Comparison of ENCODE assay signal across 14 mouse cellular contexts in the genomic region with DNA sequence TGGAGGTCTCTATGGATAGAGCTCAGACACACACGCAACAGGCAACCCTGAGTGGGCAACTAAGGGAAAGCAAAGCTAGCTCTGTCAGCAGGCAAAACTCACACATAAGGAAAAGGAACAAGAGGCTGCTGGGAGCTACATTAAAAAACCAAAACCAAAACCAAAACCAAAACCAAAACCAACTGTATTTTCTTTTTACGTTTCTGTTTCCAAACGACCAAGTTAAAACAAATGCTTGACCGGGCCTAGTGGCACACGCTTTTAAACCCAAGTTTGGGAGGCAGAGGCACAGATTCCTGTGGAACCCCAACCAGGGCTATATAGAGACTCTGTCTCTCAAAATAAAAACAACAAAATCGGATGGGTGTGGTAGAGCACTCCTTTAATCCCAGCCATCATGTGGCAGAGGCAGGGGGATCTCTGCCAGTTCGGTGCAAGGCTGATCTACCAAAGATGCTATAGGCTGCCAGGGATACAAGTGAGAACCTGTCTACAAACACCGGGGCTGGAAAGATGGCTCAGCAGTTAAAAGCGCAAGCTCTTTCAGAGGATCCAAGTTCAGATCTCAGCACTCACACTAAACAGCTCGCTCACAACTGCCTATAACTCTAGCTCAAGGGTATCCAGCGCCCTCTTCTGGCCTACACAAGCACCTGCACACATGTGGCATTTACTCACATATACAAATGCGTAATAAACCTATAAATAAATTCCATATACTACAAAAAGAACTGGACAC. TPM values are rescaled to one million over a fixed set of nuclear protein-coding genes. Genes with fewer than 3 reads are reported as not detected.
DNase-seq lines count a peak whose midpoint lies in the region; ATAC-seq and TF ChIP-seq lines count a peak whose summit lies in the region.
"Had no signal": no experiment of that assay in that cellular context is flagged by ENCODE, and none has a peak within 500 bp of the region (broad histone marks: within the 10 kb centered on the region; RNA-seq: fewer than 3 reads in every experiment).

No protein-coding gene starts in this region.

- peak overlapping the region; percentile 51 for H3K27ac ChIP-seq in gastrocnemius, adult 2 months
- H3K27ac ChIP-seq in liver, postnatal 0 days (ENCODE audit: low read depth): no peak overlapping the region
- H3K27ac ChIP-seq in liver, embryonic 11.5 days (ENCODE audit: low read depth, low read length): no peak overlapping the region
- H3K27ac ChIP-seq: kidney, embryonic 15.5 days; midbrain, embryonic 10.5 days had no signal

- H3K9ac ChIP-seq in liver, postnatal 0 days (replicated peaks): no peak overlapping the region
- H3K9ac ChIP-seq in liver, embryonic 11.5 days (ENCODE audit: low read depth, low read length): no peak overlapping the region
- H3K9ac ChIP-seq: kidney, embryonic 15.5 days had no signal

- H3K4me2 ChIP-seq in liver, postnatal 0 days (ENCODE audit: low read depth, low read length): peak overlapping the region; percentile 26
- H3K4me2 ChIP-seq in liver, embryonic 11.5 days: no peak overlapping the region
- H3K4me2 ChIP-seq: kidney, embryonic 15.5 days had no signal

- peak; percentile 34 for TF ChIP-seq CTCF in gastrocnemius, adult 2 months (IDR thresholded peaks at IDR 0.05)
- peak; percentile 67 for TF ChIP-seq CTCF in liver, postnatal 0 days (IDR thresholded peaks at IDR 0.05; ENCODE audit: low read depth)

- no peak for ATAC-seq in liver, postnatal 0 days
- no peak for ATAC-seq in liver, embryonic 11.5 days (replicated peaks; ENCODE audit: low FRiP score)

- peaks cover 13% of the 10 kb centered on the region for H3K4me1 ChIP-seq in liver, postnatal 0 days (ENCODE audit: insufficient read depth)
- peaks cover 26% of the 10 kb centered on the region for H3K4me1 ChIP-seq in liver, embryonic 11.5 days (replicated peaks; ENCODE audit: control insufficient read depth, insufficient read depth, low read length)

- no peak for TF ChIP-seq EP300 in liver, postnatal 0 days (IDR thresholded peaks at IDR 0.05; ENCODE audit: low read depth)

- DNase-seq in gastrocnemius, adult 2 months: no peak
- no peak for DNase-seq in gastrocnemius, adult 18-20 months (ENCODE audit: low spot score)
- no peak for DNase-seq in liver, postnatal 0 days
- DNase-seq in liver, embryonic 11.5 days (ENCODE audit: low spot score): no peak
- peak; percentile 74 for DNase-seq in R1 (ENCODE audit: low read depth, low spot score)
- DNase-seq in naive thymus-derived CD4-positive, alpha-beta T cell, adult 2 months (ENCODE audit: low read depth): peak; percentile 71
- no peak for DNase-seq in gastrocnemius, postnatal 36 days
- no peak for DNase-seq in embryo, embryonic 10.5 days (ENCODE audit: low spot score)

- H3K9me3 ChIP-seq in liver, postnatal 0 days (ENCODE audit: low read length): no peaks in the 10 kb centered on the region
- H3K9me3 ChIP-seq in liver, embryonic 11.5 days (ENCODE audit: control insufficient read depth, low read length): no peaks in the 10 kb centered on the region
- H3K9me3 ChIP-seq: G1E; kidney, embryonic 15.5 days; midbrain, embryonic 10.5 days had no signal

- H3K4me3 ChIP-seq in gastrocnemius, adult 2 months: peak overlapping the region; percentile 34; the same call in 1 of the 2 replicates
- H3K4me3 ChIP-seq in liver, postnatal 0 days (ENCODE audit: low read depth, low read length): no peak overlapping the region
- no peak overlapping the region for H3K4me3 ChIP-seq in liver, embryonic 11.5 days (ENCODE audit: low read depth, low read length)
- H3K4me3 ChIP-seq: kidney, embryonic 15.5 days; midbrain, embryonic 10.5 days had no signal

- H3K36me3 ChIP-seq in liver, postnatal 0 days (replicated peaks; ENCODE audit: insufficient read depth, low read length): peaks cover 31% of the 10 kb centered on the region
- H3K36me3 ChIP-seq in liver, embryonic 11.5 days (ENCODE audit: control insufficient read depth, insufficient read depth, low read length): peaks cover 26% of the 10 kb centered on the region

- 78% methylated on average over 12 of the region's 12 CpGs for WGBS in liver, postnatal 0 days (ENCODE audit: insufficient replicate concordance)
- 83% methylated on average over 12 of the region's 12 CpGs for WGBS in liver, embryonic 11.5 days

- no peaks in the 10 kb centered on the region for H3K27me3 ChIP-seq in liver, postnatal 0 days (ENCODE audit: insufficient read depth, low read length)
- H3K27me3 ChIP-seq in liver, embryonic 11.5 days (replicated peaks; ENCODE audit: control insufficient read depth, insufficient read depth, low read length): no peaks in the 10 kb centered on the region
- H3K27me3 ChIP-seq: kidney, embryonic 15.5 days had no signal

- intact Hi-C loops in gastrocnemius, adult 2 months (cut with DNase I): no loop called here
- intact Hi-C loops in gastrocnemius, postnatal 36 days (cut with DNase I): no loop called here

RNA-seq across cellular contexts. Expression of gene AI413582, which starts 26.4 kb away (rescaled TPM):
- total RNA-seq in gastrocnemius, adult 2 months (2021): 1 to 10 TPM; 3.0 to 3.3 TPM
- 1 to 10 TPM; 2.8 to 4.0 TPM for total RNA-seq in gastrocnemius, adult 18-20 months (2021)
- 15.0 and 16.7 TPM in 2 replicates for polyA plus RNA-seq in liver, postnatal 0 days (2015; fragmentation: Nextera tagmentation; extraction: Ambion mirVana)
- 23.6 and 28.4 TPM in 2 replicates for polyA plus RNA-seq in liver, embryonic 11.5 days (2014; fragmentation: Nextera tagmentation; extraction: Ambion mirVana)
- total RNA-seq in gastrocnemius, postnatal 36 days (2021): 1 to 10 TPM; 2.7 to 2.8 TPM

RNA-seq across cellular contexts. Expression of gene Nudt3, which starts 31.3 kb away (rescaled TPM):
- total RNA-seq in gastrocnemius, adult 2 months (2021): 100 to 1,000 TPM; 222 to 261 TPM
- 100 to 1,000 TPM; 249 to 272 TPM for total RNA-seq in gastrocnemius, adult 18-20 months (2021)
- 17.9 and 20.2 TPM in 2 replicates for polyA plus RNA-seq in liver, postnatal 0 days (2015; fragmentation: Nextera tagmentation; extraction: Ambion mirVana)
- 19.6 and 26.1 TPM in 2 replicates for polyA plus RNA-seq in liver, embryonic 11.5 days (2014; fragmentation: Nextera tagmentation; extraction: Ambion mirVana)
- 100 to 1,000 TPM; 232 to 233 TPM for total RNA-seq in gastrocnemius, postnatal 36 days (2021)

RNA-seq across cellular contexts. Expression of gene Hmga1, which starts 35.7 kb away (rescaled TPM):
- total RNA-seq in gastrocnemius, adult 2 months (2021): 10 to 100 TPM; 29.6 to 34.1 TPM
- total RNA-seq in gastrocnemius, adult 18-20 months (2021): 10 to 100 TPM; 31.9 to 32.7 TPM
- 64.0 and 64.9 TPM in 2 replicates for polyA plus RNA-seq in liver, postnatal 0 days (2015; fragmentation: Nextera tagmentation; extraction: Ambion mirVana)
- 667 and 675 TPM in 2 replicates for polyA plus RNA-seq in liver, embryonic 11.5 days (2014; fragmentation: Nextera tagmentation; extraction: Ambion mirVana)
- total RNA-seq in gastrocnemius, postnatal 36 days (2021): 10 to 100 TPM; 24.0 to 25.2 TPM

RNA-seq across cellular contexts. Expression of gene RPS10-NUDT3, which starts 43.0 kb away (rescaled TPM):
- total RNA-seq in gastrocnemius, adult 2 months (2021): 1 to 10 TPM in 1 of 2 experiments, not detected in 1; 1.4 TPM
- 1 to 10 TPM in 1 of 2 experiments, not detected in 1; 1.5 TPM for total RNA-seq in gastrocnemius, adult 18-20 months (2021)
- not detected in 2 replicates for polyA plus RNA-seq in liver, postnatal 0 days (2015; fragmentation: Nextera tagmentation; extraction: Ambion mirVana)
- polyA plus RNA-seq in liver, embryonic 11.5 days (2014; fragmentation: Nextera tagmentation; extraction: Ambion mirVana): not detected in 2 replicates
- total RNA-seq in gastrocnemius, postnatal 36 days (2021): not detected
- total RNA-seq: adrenal gland, postnatal 4 days; G1E; gastrocnemius, postnatal 4 days; left cerebral cortex, postnatal 14 days had no signal
- polyA plus RNA-seq: G1E; kidney, embryonic 15.5 days; midbrain, embryonic 10.5 days had no signal

RNA-seq across cellular contexts. Expression of gene Rps10, which starts 44.5 kb away (rescaled TPM):
- total RNA-seq in gastrocnemius, adult 2 months (2021): 100 to 1,000 TPM; 342 to 407 TPM
- 100 to 1,000 TPM; 400 to 411 TPM for total RNA-seq in gastrocnemius, adult 18-20 months (2021)
- 523 and 535 TPM in 2 replicates for polyA plus RNA-seq in liver, postnatal 0 days (2015; fragmentation: Nextera tagmentation; extraction: Ambion mirVana)
- polyA plus RNA-seq in liver, embryonic 11.5 days (2014; fragmentation: Nextera tagmentation; extraction: Ambion mirVana): 1,138 and 1,235 TPM in 2 replicates
- total RNA-seq in gastrocnemius, postnatal 36 days (2021): 100 to 1,000 TPM; 294 to 354 TPM

Comparison
In these comparisons a context has a peak if more than half of its experiments do, and no peak if none do; other contexts are left out.
1. DNase-seq: peak in R1 (single experiment) and naive thymus-derived CD4-positive, alpha-beta T cell, adult 2 months (single experiment); none in gastrocnemius, adult 2 months (single experiment), gastrocnemius, adult 18-20 months (single experiment), liver, postnatal 0 days (single experiment), liver, embryonic 11.5 days (single experiment), gastrocnemius, postnatal 36 days (0 of 2) and embryo, embryonic 10.5 days (single experiment).